Mouse (Mus musculus) lung, adult 18-20 months (tissue): ENCODE measurements around the gene Zc3h15.
"Not testable (repeated sequence)": the region's sequence is repeated elsewhere in the genome, so short reads cannot be mapped to it uniquely, and the experiment has no call there.

ENCODE experiments used
- DNase-seq, 2 experiments: peaks; one replicate each; pipeline ENCODE4 v3.0.0; 2022; ENCODE audit warnings: mixed read lengths in 2 of 2

Gene Zc3h15

DNA sequence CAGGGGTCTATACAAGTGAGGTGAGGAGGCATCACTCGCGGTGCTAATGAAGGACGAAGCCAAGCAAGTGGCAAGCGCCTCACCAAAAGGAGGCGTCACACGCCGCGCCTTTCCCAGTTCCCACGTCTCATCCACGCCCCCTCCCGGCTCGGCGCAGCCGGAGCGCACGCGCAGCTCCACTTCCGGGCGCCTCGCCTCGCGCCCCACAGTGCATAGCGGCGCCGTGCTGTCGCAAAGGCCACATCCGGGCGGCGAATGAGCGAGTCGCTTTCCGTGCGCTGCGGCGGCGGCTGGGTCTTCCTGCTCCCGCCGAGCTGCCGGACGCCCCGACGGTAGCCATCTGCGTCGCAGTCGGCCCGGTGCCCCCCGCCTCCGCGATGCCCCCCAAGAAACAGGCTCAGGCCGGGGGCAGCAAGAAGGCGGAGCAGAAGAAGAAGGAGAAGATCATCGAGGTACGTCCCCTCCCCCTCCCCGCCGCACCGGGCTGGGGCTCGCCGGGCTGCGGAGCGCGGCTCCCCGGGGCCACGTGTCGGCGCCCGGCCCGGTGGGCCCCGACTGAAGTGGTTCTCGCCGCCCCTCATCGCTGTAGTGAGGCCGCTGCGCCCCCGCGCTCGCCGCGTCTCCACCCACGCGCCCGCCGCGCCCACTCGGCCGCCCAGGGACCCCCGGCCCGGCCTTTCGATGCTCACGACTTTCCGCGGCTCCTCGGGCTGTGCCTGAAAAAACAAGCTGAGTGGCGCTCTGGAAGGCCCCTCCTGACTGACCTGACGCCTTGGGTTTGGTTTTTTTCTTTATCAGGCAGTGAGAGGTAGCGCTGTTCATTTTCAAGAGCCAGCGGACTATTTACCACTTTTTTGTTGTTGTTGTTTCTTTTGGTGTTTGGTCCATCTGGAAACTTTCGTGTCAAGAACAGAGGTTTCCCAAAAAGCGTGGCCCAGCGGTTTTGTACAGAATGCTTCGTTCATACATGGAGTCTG lies at the start of gene Zc3h15:
Gene Zc3h15 (plus strand): TSS at position 160 of the 977 bp plus-strand sequence.
- peak; percentile 91 to 95 for DNase-seq

- DNase-seq, result no peak
Measured at GRCm38 (mm10) chr2:83620558-83621367, 23.5 kb upstream of the Zc3h15 start.

- no peak for DNase-seq
Measured at GRCm38 (mm10) chr2:83621511-83621910, 22.7 kb upstream of the Zc3h15 start.

DNA sequence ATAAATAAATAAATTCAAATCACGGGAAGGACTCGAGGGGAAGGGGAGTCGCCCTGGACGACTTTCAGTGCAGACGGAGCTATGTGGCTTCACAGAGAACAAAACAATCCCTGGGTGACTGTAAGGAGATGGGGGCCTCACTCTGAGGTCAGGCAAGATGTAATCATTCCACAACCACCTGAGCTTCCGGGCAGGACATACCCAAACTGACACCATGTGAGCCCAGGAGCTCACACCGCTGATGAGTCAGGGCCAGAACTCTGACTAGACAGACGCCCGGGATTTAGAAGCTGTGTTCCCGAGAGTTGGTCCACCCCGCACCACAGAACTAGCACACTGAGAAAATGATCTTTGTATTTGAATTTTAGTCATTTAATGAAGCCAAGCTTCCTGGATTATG lies 21.4 kb upstream of the Zc3h15 start:
- no peak for DNase-seq

DNA sequence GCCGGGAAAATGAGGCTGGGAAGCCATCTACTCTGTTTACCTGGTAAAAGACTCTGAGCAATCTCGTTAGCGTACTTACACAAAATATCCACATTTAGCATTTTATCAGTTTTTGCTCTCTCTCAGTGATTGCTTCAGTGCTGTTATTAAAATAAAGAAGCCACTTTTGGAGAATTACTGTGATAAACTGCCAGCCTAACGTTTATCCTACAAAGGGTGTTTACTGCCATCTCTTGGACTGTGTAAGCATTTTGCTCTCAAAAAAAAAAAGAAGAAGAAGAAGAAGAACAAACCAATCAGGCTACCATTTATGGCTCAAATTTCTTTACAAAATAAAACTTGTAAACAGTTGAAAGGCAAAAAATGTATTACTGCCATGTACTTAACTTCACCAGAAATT lies 20.2 kb upstream of the Zc3h15 start:
- no peak for DNase-seq

GRCm38 (mm10) chr2:83625226-83626108 lies 18.8 kb upstream of the Zc3h15 start:
- peak; percentile 51 to 61 for DNase-seq

DNA sequence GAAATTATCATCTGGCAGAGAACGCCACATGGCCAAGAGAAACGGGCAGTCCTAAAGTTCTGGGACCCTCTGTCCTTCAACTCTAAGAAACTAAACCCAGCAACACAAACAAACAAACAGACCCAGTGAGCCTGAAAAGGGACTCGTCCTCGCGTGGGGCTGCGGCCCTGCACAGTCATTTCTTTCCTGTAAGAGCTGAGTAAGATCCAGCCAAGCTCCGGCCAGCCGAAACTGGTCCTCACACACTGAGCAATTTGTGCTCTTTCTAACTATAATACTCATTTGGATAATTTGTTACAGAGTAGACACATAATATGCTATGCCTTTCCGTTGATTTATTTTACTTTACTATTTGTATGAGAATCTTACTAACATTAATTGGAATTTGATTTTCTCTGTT lies 17.4 kb upstream of the Zc3h15 start:
- DNase-seq, result no peak

GRCm38 (mm10) chr2:83627495-83627894 lies 16.7 kb upstream of the Zc3h15 start:
- DNase-seq, result no peak

- DNase-seq, result no peak
Measured at GRCm38 (mm10) chr2:83627932-83628331, 16.3 kb upstream of the Zc3h15 start.

DNA sequence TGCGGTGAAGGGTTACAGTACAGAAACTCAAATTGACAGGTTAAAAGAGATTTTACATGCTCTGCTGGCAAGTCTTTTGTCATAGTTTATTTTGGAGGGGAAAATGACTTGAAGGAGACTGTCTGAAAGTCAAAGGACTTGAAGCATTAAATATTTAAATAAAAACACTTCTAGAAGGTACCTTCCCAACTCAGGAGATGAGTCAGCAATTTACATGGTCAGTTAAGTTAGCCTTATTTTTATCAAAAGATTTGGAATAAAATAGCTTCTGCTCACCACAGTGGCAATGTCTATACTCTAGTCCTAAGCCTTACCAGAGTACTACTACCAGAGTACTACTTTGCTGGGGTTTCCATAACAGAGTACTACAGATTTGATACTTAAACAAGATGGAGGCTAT lies 2.2 kb upstream of the Zc3h15 start:
- DNase-seq, result no peak

DNA sequence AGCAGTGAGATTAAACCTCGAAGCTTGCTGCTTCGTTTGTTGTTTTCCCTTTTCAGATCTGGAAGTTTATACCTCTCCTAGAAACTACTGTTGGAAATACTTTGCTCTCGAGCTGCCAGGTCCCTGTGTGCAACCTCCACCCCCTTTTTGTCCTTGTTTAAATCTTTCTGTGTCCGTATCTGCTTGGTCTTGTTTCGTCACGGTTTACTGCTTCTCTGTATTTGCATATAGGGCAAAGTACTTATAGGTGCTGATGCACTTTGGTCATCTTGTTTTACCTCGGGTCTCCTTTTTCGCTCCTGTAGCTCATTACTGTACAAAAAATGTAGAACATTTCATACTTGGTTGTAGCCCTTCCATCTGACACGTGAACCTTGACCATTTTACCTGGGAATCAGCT lies 4.7 kb downstream of the Zc3h15 start:
- DNase-seq, result no peak

DNA sequence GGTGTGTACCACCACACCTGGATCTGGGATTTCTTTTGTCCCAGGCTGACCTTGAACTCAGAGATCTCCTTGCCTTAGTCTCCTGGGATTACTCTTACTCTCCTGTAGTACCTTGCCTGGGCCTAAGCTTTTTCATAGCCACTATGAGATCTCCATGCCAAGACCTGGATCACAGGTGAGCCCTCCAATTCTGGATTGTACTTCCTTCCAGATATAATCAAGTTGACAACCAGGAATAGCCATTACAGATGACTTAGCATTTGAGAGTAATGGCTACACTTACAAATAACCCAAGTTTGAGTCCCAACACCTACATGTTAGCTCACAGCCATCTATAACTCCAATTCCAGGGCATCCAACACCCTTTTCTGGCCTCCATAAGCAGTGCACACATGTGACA lies 8.4 kb downstream of the Zc3h15 start:
- no peak for DNase-seq

DNA sequence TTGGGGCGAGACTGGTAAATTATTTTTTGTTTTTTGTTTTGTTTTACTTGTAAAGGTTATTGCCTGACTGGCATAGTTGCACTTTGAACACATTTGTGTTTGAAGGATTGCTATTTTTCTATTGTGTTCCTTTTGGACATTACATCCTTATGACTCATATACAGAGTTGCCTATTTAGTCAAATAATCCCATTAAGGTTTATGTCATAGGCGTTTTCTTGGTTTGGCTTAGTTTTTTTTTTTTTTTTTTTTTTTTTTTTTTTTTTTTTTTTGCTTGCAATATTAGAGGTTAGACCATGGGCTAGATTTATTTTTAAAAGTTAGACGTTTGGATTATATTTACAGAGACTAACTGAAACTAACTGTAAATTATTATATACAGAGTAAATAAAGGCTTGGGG lies 15.0 kb downstream of the Zc3h15 start:
- no peak for DNase-seq

DNA sequence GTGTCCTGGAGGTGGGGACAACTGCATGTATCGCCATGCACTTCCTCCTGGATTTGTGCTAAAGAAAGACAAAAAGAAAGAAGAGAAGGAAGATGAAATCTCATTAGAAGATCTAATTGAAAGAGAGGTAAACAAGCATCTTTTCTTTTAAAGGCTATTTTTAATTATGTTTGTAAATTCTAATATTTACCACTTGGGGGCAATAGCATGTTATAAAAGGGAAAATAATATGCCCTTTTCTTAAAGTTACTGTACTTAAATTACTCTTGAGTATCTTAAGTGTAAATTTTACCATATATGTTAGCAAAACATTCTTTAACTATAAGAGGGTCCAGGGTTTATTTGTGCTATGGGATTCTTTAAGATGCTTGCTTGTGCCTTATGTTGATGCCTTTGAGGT lies 15.9 kb downstream of the Zc3h15 start:
- DNase-seq, result no peak

- no peak for DNase-seq
Measured at GRCm38 (mm10) chr2:83661351-83661750, 17.1 kb downstream of the Zc3h15 start.

GRCm38 (mm10) chr2:83665051-83665450 lies 20.8 kb downstream of the Zc3h15 start:
- DNase-seq, result not testable (repeated sequence)

- DNase-seq, result no peak
Measured at GRCm38 (mm10) chr2:83667430-83667829, 23.2 kb downstream of the Zc3h15 start.

DNA sequence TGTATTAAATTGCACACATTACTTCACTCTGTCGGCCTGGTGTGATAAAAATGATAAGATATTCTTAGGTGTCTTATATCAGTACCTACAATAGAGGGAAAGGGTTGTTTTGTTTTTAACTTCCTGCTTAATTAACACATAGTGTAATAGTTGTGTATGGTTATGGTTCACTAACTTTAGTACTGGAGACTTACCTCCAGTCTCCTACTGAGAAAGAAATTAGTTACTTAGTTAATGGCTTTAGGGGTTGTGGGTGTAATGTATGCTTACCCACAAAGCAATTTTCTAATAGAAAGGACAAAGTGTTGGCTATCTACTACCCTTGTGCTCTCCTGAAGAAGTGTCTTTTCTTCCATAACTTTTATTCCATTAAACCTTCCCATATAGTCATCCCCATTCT lies 23.8 kb downstream of the Zc3h15 start:
- no peak for DNase-seq

DNA sequence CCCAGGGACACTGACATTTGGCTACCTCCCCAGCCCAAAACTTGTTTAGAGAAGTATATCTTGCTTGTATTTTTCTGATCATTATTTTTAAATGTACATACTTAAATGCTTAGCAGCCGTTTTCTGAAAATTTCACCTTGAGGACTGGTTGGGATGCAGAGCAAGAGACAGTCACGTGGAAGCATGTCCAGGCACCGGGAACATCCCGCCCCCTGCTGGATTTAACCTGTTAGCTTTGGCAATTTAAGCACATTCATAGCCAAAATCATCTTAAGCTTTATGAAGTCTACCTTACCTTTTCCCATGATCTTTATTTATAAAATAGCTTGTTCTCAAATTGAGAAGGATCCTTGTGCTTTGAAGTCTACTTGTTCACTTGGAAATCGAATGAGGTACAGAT lies 25.8 kb downstream of the Zc3h15 start:
- no peak for DNase-seq

DNA sequence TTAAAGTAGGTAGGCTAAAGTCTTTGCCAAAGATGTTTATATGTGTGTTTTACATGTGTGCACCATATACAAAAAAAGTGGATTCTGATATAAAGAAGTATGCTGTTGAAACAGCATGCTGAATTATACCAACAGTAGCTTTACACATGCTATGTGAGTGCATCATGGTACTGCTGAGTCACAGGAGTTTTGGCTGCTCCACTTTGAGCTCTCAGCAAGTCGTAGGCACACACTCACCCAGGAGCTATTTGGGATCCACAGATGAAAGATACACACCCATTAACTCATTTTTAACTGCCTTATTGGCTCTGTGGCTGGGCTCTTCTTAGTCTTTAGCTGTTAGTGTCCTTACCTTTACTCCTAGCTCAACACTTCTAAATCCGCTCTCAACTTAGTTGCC lies 27.6 kb downstream of the Zc3h15 start:
- DNase-seq, result no peak

- peak in 1 of 2 experiments; percentile 19 for DNase-seq
Measured at GRCm38 (mm10) chr2:83673067-83673466, 28.8 kb downstream of the Zc3h15 start.

GRCm38 (mm10) chr2:83673843-83674242 lies 29.6 kb downstream of the Zc3h15 start:
- no peak for DNase-seq

DNA sequence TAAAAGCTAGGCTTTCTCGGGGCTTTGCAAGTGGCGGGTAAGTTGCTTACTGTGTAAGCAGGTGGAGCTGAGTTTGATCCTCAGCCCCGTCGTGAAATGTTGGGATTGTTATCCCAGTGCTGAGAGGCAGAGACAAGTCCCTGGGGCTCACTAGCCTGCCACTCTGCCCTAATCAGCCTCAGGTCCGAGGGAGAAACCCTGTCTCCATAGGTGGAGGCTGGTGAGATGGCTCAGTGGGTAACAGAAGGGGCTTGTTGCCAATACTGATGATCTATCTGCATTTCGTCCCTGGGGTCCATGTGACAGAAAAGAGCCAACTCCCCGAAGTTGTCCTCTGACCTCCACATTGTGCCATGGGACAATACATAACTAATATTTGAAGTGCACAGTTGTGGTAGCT lies 30.2 kb downstream of the Zc3h15 start:
- DNase-seq, result no peak
